ENCODE assay signal across 8 mouse cellular contexts in the genomic region with DNA sequence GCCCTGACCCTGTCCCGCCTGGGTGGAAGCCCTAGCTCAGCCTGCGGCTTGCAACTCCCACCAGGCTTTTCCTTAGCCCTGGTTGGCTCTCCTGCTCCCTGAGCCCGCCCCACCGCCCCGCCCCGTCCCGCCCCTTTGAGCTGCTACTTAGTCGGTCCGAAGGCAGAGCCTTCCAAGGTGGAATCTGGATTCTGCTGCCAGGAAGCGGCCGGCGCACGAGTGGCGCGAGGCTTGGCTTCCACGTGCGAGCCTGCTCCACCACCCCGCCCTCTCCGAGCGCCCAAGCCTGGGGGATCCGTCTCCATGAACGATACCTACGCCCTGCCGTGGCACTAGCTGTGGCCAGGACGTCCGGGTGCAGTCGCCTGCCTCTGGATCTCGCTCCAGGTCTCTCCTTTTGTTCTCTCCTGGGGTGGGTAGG. TPM values are rescaled to one million over a fixed set of nuclear protein-coding genes. Genes with fewer than 3 reads are reported as not detected.
DNase-seq lines count a peak whose midpoint lies in the region; ATAC-seq lines count a peak whose summit lies in the region.

A gene (plus strand): TSS at position 165 of the 421 bp plus-strand sequence.

- H3K4me1 ChIP-seq in embryonic facial prominence, embryonic 13.5 days = peaks cover 6% of the 10 kb centered on the region; the same call in 1 of the 2 replicates
- H3K4me1 ChIP-seq in hindbrain, embryonic 13.5 days (replicated peaks) = peaks cover 19% of the 10 kb centered on the region
- H3K4me1 ChIP-seq in midbrain, embryonic 16.5 days (ENCODE audit: control insufficient read depth, insufficient read depth, low read length) = peaks cover 5% of the 10 kb centered on the region; the same call in 1 of the 2 replicates

- H3K36me3 ChIP-seq in embryonic facial prominence, embryonic 13.5 days = no peaks in the 10 kb centered on the region
- no peaks in the 10 kb centered on the region for H3K36me3 ChIP-seq in hindbrain, embryonic 13.5 days
- no peaks in the 10 kb centered on the region for H3K36me3 ChIP-seq in midbrain, embryonic 16.5 days (ENCODE audit: control insufficient read depth, insufficient read depth, low read length)

- peak within 1 kb of the TSS; percentile 64 for H3K9ac ChIP-seq in embryonic facial prominence, embryonic 13.5 days
- peak within 1 kb of the TSS; percentile 43; the same call in 1 of the 2 replicates for H3K9ac ChIP-seq in hindbrain, embryonic 13.5 days
- 0 out of 2 replicates have a peak within 1 kb of the TSS, but pooled peaks have one; percentile 43 for H3K9ac ChIP-seq in midbrain, embryonic 16.5 days (ENCODE audit: low read depth, low read length)

- ATAC-seq in embryonic facial prominence, embryonic 13.5 days (ENCODE audit: insufficient number of reproducible peaks, insufficient read depth, low FRiP score, low TSS enrichment, low read depth) = peak; percentile 48; the same call in 1 of the 2 replicates
- peak; percentile 73 for ATAC-seq in hindbrain, embryonic 13.5 days (ENCODE audit: low FRiP score)
- ATAC-seq in midbrain, embryonic 16.5 days = peak; percentile 70

- no peaks in the 10 kb centered on the region for H3K9me3 ChIP-seq in embryonic facial prominence, embryonic 13.5 days
- H3K9me3 ChIP-seq in hindbrain, embryonic 13.5 days = no peaks in the 10 kb centered on the region
- no peaks in the 10 kb centered on the region for H3K9me3 ChIP-seq in midbrain, embryonic 16.5 days (replicated peaks; ENCODE audit: control insufficient read depth, low read length, poor library complexity, severe bottlenecking)

- H3K4me2 ChIP-seq in embryonic facial prominence, embryonic 13.5 days = peak within 1 kb of the TSS; percentile 62
- H3K4me2 ChIP-seq in hindbrain, embryonic 13.5 days = peak within 1 kb of the TSS; percentile 54
- H3K4me2 ChIP-seq in midbrain, embryonic 16.5 days (ENCODE audit: low read length) = peak within 1 kb of the TSS; percentile 53

- no peak within 1 kb of the TSS for H3K27ac ChIP-seq in embryonic facial prominence, embryonic 13.5 days
- H3K27ac ChIP-seq in hindbrain, embryonic 13.5 days = no peak within 1 kb of the TSS
- no peak within 1 kb of the TSS for H3K27ac ChIP-seq in midbrain, embryonic 16.5 days (ENCODE audit: low read length)

- DNase-seq in thymus, postnatal 14 days = peak; percentile 18
- no peak for DNase-seq in thymus, postnatal 10 days (ENCODE audit: low spot score in 2 of 2)
- peak; percentile 71 for DNase-seq in liver
- DNase-seq in urinary bladder, adult 2 months (ENCODE audit: low spot score) = no peak
- DNase-seq in cerebellum, postnatal 36 days = no peak

- H3K27me3 ChIP-seq in embryonic facial prominence, embryonic 13.5 days = peaks cover 62% of the 10 kb centered on the region
- H3K27me3 ChIP-seq in hindbrain, embryonic 13.5 days = peaks cover 77% of the 10 kb centered on the region
- H3K27me3 ChIP-seq in midbrain, embryonic 16.5 days (ENCODE audit: control insufficient read depth, insufficient read depth, low read depth, low read length) = peaks cover 34% of the 10 kb centered on the region

- peak within 1 kb of the TSS; percentile 43 for H3K4me3 ChIP-seq in embryonic facial prominence, embryonic 13.5 days
- peak within 1 kb of the TSS; percentile 33 for H3K4me3 ChIP-seq in hindbrain, embryonic 13.5 days
- H3K4me3 ChIP-seq in midbrain, embryonic 16.5 days (ENCODE audit: low read depth, low read length) = peak within 1 kb of the TSS; percentile 21

- 21% methylated on average over 28 of the region's 28 CpGs for WGBS in embryonic facial prominence, embryonic 13.5 days
- 17% methylated on average over 24 of the region's 28 CpGs for WGBS in hindbrain, embryonic 13.5 days
- 16% methylated on average over 27 of the region's 28 CpGs for WGBS in midbrain, embryonic 16.5 days

RNA-seq across cellular contexts. Expression of the gene that starts here (rescaled TPM):
- 13.3 and 17.4 TPM in 2 replicates for polyA plus RNA-seq in embryonic facial prominence, embryonic 13.5 days (2015; fragmentation: Nextera tagmentation; extraction: Ambion mirVana)
- 1.1 and 1.2 TPM in 2 replicates for polyA plus RNA-seq in hindbrain, embryonic 13.5 days (2015; fragmentation: Nextera tagmentation; extraction: Ambion mirVana)
- polyA plus RNA-seq in midbrain, embryonic 16.5 days (2015; fragmentation: Nextera tagmentation; extraction: Ambion mirVana) = 0.21 and 0.22 TPM in 2 replicates
- 2.6 and 2.7 TPM in 2 replicates for polyA plus RNA-seq in urinary bladder, adult 2 months (2012; rRNA removed)

Comparison
In these comparisons a context has a peak if more than half of its experiments do, and no peak if none do; other contexts are left out.
1. DNase-seq: peak in thymus, postnatal 14 days (single experiment) and liver (single experiment); none in thymus, postnatal 10 days (0 of 2), urinary bladder, adult 2 months (single experiment) and cerebellum, postnatal 36 days (0 of 2).
2. Peak in ATAC-seq, H3K4me3 ChIP-seq, H3K9ac ChIP-seq and H3K4me2 ChIP-seq in midbrain, embryonic 16.5 days; RNA of the gene not detected or under 1 TPM.
3. Peak in every context shown above with its lines, with median percentiles within 50 percentile points of each other: ATAC-seq, H3K4me2 ChIP-seq, H3K4me3 ChIP-seq and H3K9ac ChIP-seq.